Mouse (Mus musculus) midbrain, embryonic 15.5 days (tissue): ENCODE data around the gene Ptprs. TPM values are rescaled to one million over a fixed set of nuclear protein-coding genes. Genes with fewer than 3 reads are reported as not detected.

Experiments
- ATAC-seq: fragments of 200-750 bp; cut with Nextera tagmentation; replicated peaks from 2 replicates; pipeline ENCODE4 v1.8.0; 2017; ENCODE audit warnings: moderate TSS enrichment
- H3K27ac ChIP-seq: fragments of 300-500 bp; sonication (generic); 2 replicates; pipeline ENCODE4 v1.5.1; 2015; ENCODE audit warnings: mild to moderate bottlenecking, inconsistent platforms
- H3K27me3 ChIP-seq: fragments of 300-500 bp; sonication (generic); replicated peaks from 2 replicates; pipeline ENCODE4 v1.6.1; 2015; ENCODE audit warnings: inconsistent platforms
- H3K36me3 ChIP-seq: fragments of 300-500 bp; sonication (generic); replicated peaks from 2 replicates; pipeline ENCODE4 v1.6.1; 2015; ENCODE audit warnings: inconsistent platforms
- H3K4me1 ChIP-seq: fragments of 300-500 bp; sonication (generic); 2 replicates; pipeline ENCODE4 v1.6.1; 2015; ENCODE audit warnings: inconsistent platforms
- H3K4me2 ChIP-seq: fragments of 300-500 bp; sonication (generic); 2 replicates; pipeline ENCODE4 v1.6.1; 2015; ENCODE audit warnings: inconsistent platforms, mild to moderate bottlenecking, moderate library complexity
- H3K4me3 ChIP-seq: fragments of 300-500 bp; sonication (generic); 2 replicates; pipeline ENCODE4 v1.5.1; 2015; ENCODE audit warnings: mild to moderate bottlenecking, inconsistent platforms
- H3K9ac ChIP-seq: fragments of 300-500 bp; sonication (generic); 2 replicates; pipeline ENCODE4 v1.6.1; 2015; ENCODE audit warnings: mild to moderate bottlenecking, inconsistent platforms
- H3K9me3 ChIP-seq: fragments of 300-500 bp; sonication (generic); 2 replicates; pipeline ENCODE4 v1.6.1; 2016; ENCODE audit warnings: inconsistent platforms
- WGBS: fragments of 180-500 bp; shearing (Covaris S2); methylation state at CpG from one replicate; pipeline ENCODE4 v1.1.7; 2015; ENCODE audit warnings: mixed read lengths; 5-methylcytosine and 5-hydroxymethylcytosine counted together
- polyA plus RNA-seq: library from polyadenylated mRNA; unstranded; fragments of >200 nt; fragmentation: Nextera tagmentation; extraction: Ambion mirVana; gene quantifications from 2 replicates; pipeline ENCODE4 v1.2.1, GENCODE M21; 2015

Gene Ptprs
- polyA plus RNA-seq, 1 experiment from 2014 or later, result 349 TPM

GRCm38 (mm10) chr17:56463500-56463899 lies 12.8 kb downstream of the Ptprs start:
- no peak overlapping the region for H3K4me3 ChIP-seq
- H3K9me3 ChIP-seq, result no peaks in the 10 kb centered on the region
- WGBS, result 46% methylated on average over 1 of the region's 1 CpGs
- H3K27me3 ChIP-seq, result no peaks in the 10 kb centered on the region
- H3K4me1 ChIP-seq, result peaks cover 84% of the 10 kb centered on the region
- H3K4me2 ChIP-seq, result peak overlapping the region; percentile 58; the same call in 1 of the 2 replicates
- peak overlapping the region; percentile 82; the same call in 1 of the 2 replicates for H3K27ac ChIP-seq
- H3K9ac ChIP-seq, result no peak overlapping the region
- H3K36me3 ChIP-seq, result 0 out of 2 replicates have a peak, but pooled peaks cover 3% of the 10 kb centered on the region
- ATAC-seq, result no peak

DNA sequence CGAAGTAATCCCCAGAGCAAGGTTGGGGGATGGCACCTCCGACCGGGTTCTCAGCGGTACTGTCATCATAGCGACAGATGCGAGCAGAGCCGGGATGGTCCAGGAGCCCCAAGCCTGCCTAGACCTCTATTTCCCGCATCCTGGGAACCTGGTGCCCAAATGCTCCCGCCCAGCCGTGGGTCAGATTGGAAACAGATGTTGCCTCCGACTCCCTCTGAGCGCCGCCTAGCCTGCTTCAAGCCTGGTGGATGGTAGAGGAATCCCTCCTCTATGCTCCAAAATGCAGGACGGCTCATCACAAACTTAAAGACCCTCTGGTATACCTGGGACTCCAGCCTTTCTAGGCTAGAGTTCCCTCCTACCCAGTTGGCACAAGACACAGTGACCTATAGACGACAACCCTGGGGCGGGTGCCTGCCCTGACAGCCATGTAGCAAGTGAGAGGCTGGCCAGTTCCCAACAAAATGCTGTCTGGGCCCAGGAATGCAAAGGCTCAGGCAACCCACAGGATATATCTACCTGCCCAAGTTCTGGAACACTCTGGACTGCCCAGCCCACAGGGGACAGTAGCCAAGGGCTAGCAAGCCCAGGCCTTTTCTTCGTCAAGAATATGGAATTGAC lies 13.3 kb downstream of the Ptprs start:
- Histone ChIP-seq H3K27me3 (no peaks in the 10 kb centered on the region), H3K9me3 (no peaks in the 10 kb centered on the region), H3K4me3 (peak overlapping the region; percentile 52), H3K4me1 (peaks cover 84% of the 10 kb centered on the region), H3K4me2 (peak overlapping the region; percentile 58), H3K9ac (peak overlapping the region; percentile 43), H3K27ac (peak overlapping the region; percentile 82), H3K36me3 (0 out of 2 replicates have a peak, but pooled peaks cover 3% of the 10 kb centered on the region)
- ATAC-seq, result peak; percentile 0; the same call in 1 of the 2 replicates
- WGBS, result 4% methylated on average over 17 of the region's 17 CpGs

GRCm38 (mm10) chr17:56461771-56462743 lies 14.2 kb downstream of the Ptprs start:
- Histone ChIP-seq H3K4me3 (peak overlapping the region; percentile 52), H3K27me3 (no peaks in the 10 kb centered on the region), H3K36me3 (peaks cover 3% of the 10 kb centered on the region; the same call in 1 of the 2 replicates), H3K9ac (peak overlapping the region; percentile 43), H3K9me3 (no peaks in the 10 kb centered on the region), H3K4me2 (peak overlapping the region; percentile 58), H3K4me1 (peaks cover 77% of the 10 kb centered on the region), H3K27ac (peak overlapping the region; percentile 82)
- WGBS, result under 1% methylated on average over 77 of the region's 77 CpGs
- ATAC-seq, result peak; percentile 93

- WGBS, result 20% methylated on average over 6 of the region's 6 CpGs
- no peak for ATAC-seq
- Histone ChIP-seq H3K4me2 (peak overlapping the region; percentile 58), H3K9ac (peak overlapping the region; percentile 43; the same call in 1 of the 2 replicates), H3K4me3 (peak overlapping the region; percentile 52), H3K36me3 (peaks cover 6% of the 10 kb centered on the region; the same call in 1 of the 2 replicates), H3K27ac (peak overlapping the region; percentile 82; the same call in 1 of the 2 replicates), H3K4me1 (peaks cover 66% of the 10 kb centered on the region), H3K9me3 (no peaks in the 10 kb centered on the region), H3K27me3 (no peaks in the 10 kb centered on the region)
Observed at GRCm38 (mm10) chr17:56460876-56461275, 15.4 kb downstream of the Ptprs start.

- Histone ChIP-seq H3K9me3 (no peaks in the 10 kb centered on the region), H3K4me3 (no peak overlapping the region), H3K27me3 (no peaks in the 10 kb centered on the region), H3K4me2 (no peak overlapping the region), H3K4me1 (peaks cover 36% of the 10 kb centered on the region), H3K27ac (no peak overlapping the region), H3K9ac (no peak overlapping the region), H3K36me3 (peaks cover 25% of the 10 kb centered on the region)
- no peak for ATAC-seq
- 100% methylated on average over 1 of the region's 1 CpGs for WGBS
Observed at GRCm38 (mm10) chr17:56457442-56457841, 18.8 kb downstream of the Ptprs start.

DNA sequence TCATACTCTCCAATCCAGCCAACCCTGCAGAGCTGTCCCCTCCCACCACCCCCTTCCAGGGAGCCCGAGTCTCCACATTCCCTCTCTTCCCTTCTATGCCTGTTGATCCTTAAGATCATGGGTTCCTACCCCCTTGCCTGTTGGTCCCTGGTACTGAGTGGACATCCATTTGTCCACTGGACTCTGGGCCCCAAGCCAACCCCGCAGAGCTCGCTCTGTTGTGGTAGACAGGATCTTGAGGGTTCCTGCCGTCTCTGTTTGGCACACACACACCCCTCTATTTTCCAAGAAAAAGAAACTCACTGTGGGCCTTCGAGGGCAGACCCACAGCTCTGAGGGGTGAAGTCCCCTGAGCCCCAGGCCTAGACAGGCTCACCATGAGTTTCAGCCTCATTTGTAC lies 19.9 kb downstream of the Ptprs start:
- no peaks in the 10 kb centered on the region for H3K27me3 ChIP-seq
- no peak overlapping the region for H3K4me2 ChIP-seq
- 86% methylated on average over 5 of the region's 5 CpGs for WGBS
- ATAC-seq, result no peak
- H3K4me1 ChIP-seq, result peaks cover 29% of the 10 kb centered on the region
- no peak overlapping the region for H3K9ac ChIP-seq
- H3K27ac ChIP-seq, result no peak overlapping the region
- H3K4me3 ChIP-seq, result no peak overlapping the region
- peaks cover 34% of the 10 kb centered on the region for H3K36me3 ChIP-seq
- no peaks in the 10 kb centered on the region for H3K9me3 ChIP-seq

DNA sequence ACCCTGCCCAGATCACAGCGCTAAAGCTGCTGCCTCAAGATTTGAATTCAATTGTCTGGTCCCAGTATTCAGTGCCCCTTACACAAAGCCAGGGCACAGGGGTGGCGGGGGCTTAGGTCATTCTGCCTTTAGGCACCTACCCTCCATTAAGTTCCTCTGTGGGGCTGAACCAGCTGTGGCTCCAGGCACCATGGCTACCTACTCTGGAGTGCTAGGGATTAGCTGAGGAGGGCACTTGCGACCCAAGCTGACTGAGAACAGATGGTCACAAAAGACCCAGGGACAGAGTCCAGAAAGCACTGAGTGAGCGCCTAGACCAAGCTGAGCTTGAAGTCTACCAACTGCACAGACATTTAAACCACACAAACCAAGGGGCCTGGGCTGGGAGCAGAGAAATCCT lies 22.6 kb downstream of the Ptprs start:
- 0 out of 2 replicates have a peak overlapping the region, but pooled peaks have one; percentile 4 for H3K27ac ChIP-seq
- H3K9ac ChIP-seq, result 0 out of 2 replicates have a peak overlapping the region, but pooled peaks have one; percentile 20
- H3K4me2 ChIP-seq, result no peak overlapping the region
- no peaks in the 10 kb centered on the region for H3K9me3 ChIP-seq
- ATAC-seq, result no peak
- H3K27me3 ChIP-seq, result no peaks in the 10 kb centered on the region
- 47% methylated on average over 4 of the region's 4 CpGs for WGBS
- H3K4me3 ChIP-seq, result no peak overlapping the region
- H3K36me3 ChIP-seq, result peaks cover 59% of the 10 kb centered on the region
- peaks cover 7% of the 10 kb centered on the region for H3K4me1 ChIP-seq

- Histone ChIP-seq H3K27ac (0 out of 2 replicates have a peak overlapping the region, but pooled peaks have one; percentile 4), H3K27me3 (no peaks in the 10 kb centered on the region), H3K4me2 (no peak overlapping the region), H3K9ac (0 out of 2 replicates have a peak overlapping the region, but pooled peaks have one; percentile 20), H3K9me3 (no peaks in the 10 kb centered on the region), H3K36me3 (peaks cover 61% of the 10 kb centered on the region), H3K4me1 (peaks cover 3% of the 10 kb centered on the region; the same call in 1 of the 2 replicates), H3K4me3 (no peak overlapping the region)
- WGBS, result 58% methylated on average over 4 of the region's 4 CpGs
- ATAC-seq, result no peak
Observed at GRCm38 (mm10) chr17:56453251-56453650, 23.0 kb downstream of the Ptprs start.

GRCm38 (mm10) chr17:56447716-56448115 lies 28.6 kb downstream of the Ptprs start:
- Histone ChIP-seq H3K9ac (no peak overlapping the region), H3K27ac (no peak overlapping the region), H3K27me3 (no peaks in the 10 kb centered on the region), H3K4me3 (no peak overlapping the region), H3K36me3 (peaks cover 50% of the 10 kb centered on the region), H3K4me2 (no peak overlapping the region), H3K9me3 (no peaks in the 10 kb centered on the region), H3K4me1 (peaks cover 23% of the 10 kb centered on the region)
- 84% methylated on average over 2 of the region's 2 CpGs for WGBS
- ATAC-seq, result no peak

- no peak overlapping the region for H3K4me3 ChIP-seq
- peaks cover 37% of the 10 kb centered on the region for H3K36me3 ChIP-seq
- ATAC-seq, result peak; percentile 40
- H3K9ac ChIP-seq, result no peak overlapping the region; the same call in 1 of the 2 replicates
- H3K9me3 ChIP-seq, result no peaks in the 10 kb centered on the region
- WGBS, result 29% methylated on average over 14 of the region's 14 CpGs
- no peak overlapping the region for H3K4me2 ChIP-seq
- H3K4me1 ChIP-seq, result peaks cover 25% of the 10 kb centered on the region
- no peaks in the 10 kb centered on the region for H3K27me3 ChIP-seq
- peak overlapping the region; percentile 59 for H3K27ac ChIP-seq
Observed at GRCm38 (mm10) chr17:56445397-56445796, 30.9 kb downstream of the Ptprs start.

- Histone ChIP-seq H3K9me3 (no peaks in the 10 kb centered on the region), H3K36me3 (peaks cover 31% of the 10 kb centered on the region), H3K27ac (peak overlapping the region; percentile 46), H3K27me3 (no peaks in the 10 kb centered on the region), H3K4me1 (peaks cover 30% of the 10 kb centered on the region), H3K4me2 (no peak overlapping the region), H3K4me3 (no peak overlapping the region), H3K9ac (no peak overlapping the region)
- 94% methylated on average over 3 of the region's 3 CpGs for WGBS
- no peak for ATAC-seq
Observed at GRCm38 (mm10) chr17:56444771-56445170, 31.5 kb downstream of the Ptprs start.

DNA sequence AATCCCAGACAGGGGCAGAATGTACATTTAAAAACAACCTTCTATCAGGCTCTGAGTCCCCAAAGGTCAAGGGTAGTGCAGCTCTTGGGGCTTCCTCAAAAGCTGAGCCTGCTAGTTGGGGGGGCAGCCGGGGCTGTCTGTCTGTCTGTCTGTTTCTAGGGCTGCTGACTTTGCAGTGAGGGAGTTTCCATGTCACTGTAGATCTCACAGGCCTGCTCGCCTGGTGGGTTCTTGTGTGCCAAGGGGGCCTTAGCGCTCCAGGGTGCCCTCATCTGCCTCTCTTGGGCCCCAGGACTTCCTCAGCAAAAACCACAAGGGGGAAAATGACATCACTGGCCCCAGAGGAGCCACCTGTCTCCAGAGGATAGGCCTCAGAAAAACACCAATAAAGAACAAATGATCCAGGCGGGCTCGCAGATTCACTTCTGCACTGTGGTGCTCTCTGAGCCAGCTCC lies 32.9 kb downstream of the Ptprs start:
- Histone ChIP-seq H3K9ac (no peak overlapping the region), H3K36me3 (peaks cover 19% of the 10 kb centered on the region), H3K9me3 (no peaks in the 10 kb centered on the region), H3K4me2 (no peak overlapping the region), H3K4me1 (peaks cover 30% of the 10 kb centered on the region), H3K27ac (no peak overlapping the region), H3K4me3 (no peak overlapping the region), H3K27me3 (no peaks in the 10 kb centered on the region)
- ATAC-seq, result no peak
- 93% methylated on average over 5 of the region's 5 CpGs for WGBS
